Mouse (Mus musculus): ENCODE results near the gene Ip6k3. TPM values are rescaled to one million over a fixed set of nuclear protein-coding genes. Genes with fewer than 3 reads are reported as not detected.
A peak's percentile ranks its signal among the peaks of the same experiment; 100 is the strongest.

The Ip6k3 gene
- polyA plus RNA-seq, 1 experiment = 29.7 TPM

DNA sequence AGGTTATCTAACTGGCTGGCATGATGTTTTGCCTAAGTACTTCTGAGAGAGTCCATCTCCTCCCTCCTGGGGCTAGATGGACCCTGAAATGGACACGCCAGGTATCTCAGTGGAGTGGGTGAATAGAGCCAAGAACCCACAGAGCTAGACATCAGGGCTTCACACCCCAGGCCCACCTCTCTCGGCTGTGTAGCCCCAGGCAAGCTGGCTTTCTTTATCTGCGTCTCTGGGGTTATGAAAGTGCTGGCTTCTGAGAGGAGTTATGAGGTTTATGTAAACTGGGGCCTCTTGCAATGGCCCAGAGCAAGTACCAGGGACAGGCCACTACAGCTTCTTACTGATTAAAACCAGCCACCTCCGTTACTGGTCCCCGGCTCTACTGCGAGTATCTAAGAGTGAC lies 12.7 kb downstream of the Ip6k3 start:
- no peak for TF ChIP-seq REST (IDR thresholded peaks at IDR 0.05; ENCODE audit: insufficient read depth, insufficient read length)
- no peak for TF ChIP-seq MYOD1 (IDR thresholded peaks at IDR 0.05; ENCODE audit: control insufficient read depth in 1 of 3, insufficient read length in 2 of 3, low read depth in 2 of 3)
- TF ChIP-seq SRF (IDR thresholded peaks at IDR 0.05; ENCODE audit: control insufficient read depth, insufficient read length, low read depth) = no peak
- no peak for TF ChIP-seq CEBPB (IDR thresholded peaks at IDR 0.05; ENCODE audit: insufficient read depth, poor library complexity, severe bottlenecking)
- no peaks in the 10 kb centered on the region for H3K79me2 ChIP-seq (ENCODE audit: control insufficient read depth, insufficient read depth)
- H3ac ChIP-seq (ENCODE audit: control insufficient read depth, insufficient read length) = no peak overlapping the region
- peak overlapping the region; percentile 53 for H3K4me2 ChIP-seq (ENCODE audit: low read depth)
- no peak overlapping the region for H3K4me3 ChIP-seq
- no peaks in the 10 kb centered on the region for H3K27me3 ChIP-seq (ENCODE audit: control insufficient read depth, insufficient read depth, insufficient read length)
- peaks cover 6% of the 10 kb centered on the region for H3K36me3 ChIP-seq (ENCODE audit: control insufficient read depth, insufficient read depth)

GRCm38 (mm10) chr17:27154256-27154655 lies 13.3 kb downstream of the Ip6k3 start:
- no peaks in the 10 kb centered on the region for H3K27me3 ChIP-seq (ENCODE audit: control insufficient read depth, insufficient read depth, insufficient read length)
- H3K4me2 ChIP-seq (ENCODE audit: low read depth) = peak overlapping the region; percentile 67
- peaks cover 6% of the 10 kb centered on the region for H3K36me3 ChIP-seq (ENCODE audit: control insufficient read depth, insufficient read depth)
- no peaks in the 10 kb centered on the region for H3K79me2 ChIP-seq (ENCODE audit: control insufficient read depth, insufficient read depth)
- H3ac ChIP-seq (ENCODE audit: control insufficient read depth, insufficient read length) = no peak overlapping the region
- TF ChIP-seq CEBPB (IDR thresholded peaks at IDR 0.05; ENCODE audit: insufficient read depth, poor library complexity, severe bottlenecking) (no peak), MAX (IDR thresholded peaks at IDR 0.05; ENCODE audit: low read depth) (no peak), POLR2AphosphoS2 (IDR thresholded peaks at IDR 0.05; ENCODE audit: insufficient read length, low read depth) (no peak), MYOD1 (IDR thresholded peaks at IDR 0.05; ENCODE audit: control insufficient read depth in 1 of 3, insufficient read length in 2 of 3, low read depth in 2 of 3) (peak in 2 of 3 experiments; percentile 75 to 85), SRF (IDR thresholded peaks at IDR 0.05; ENCODE audit: control insufficient read depth, insufficient read length, low read depth) (no peak), TCF12 (IDR thresholded peaks at IDR 0.05; ENCODE audit: insufficient read depth, poor library complexity, severe bottlenecking) (peak; percentile 10), TCF3 (IDR thresholded peaks at IDR 0.05; ENCODE audit: insufficient read length, low read depth) (peak; percentile 43), USF1 (IDR thresholded peaks at IDR 0.05; ENCODE audit: low read depth) (no peak), REST (IDR thresholded peaks at IDR 0.05; ENCODE audit: insufficient read depth, insufficient read length) (no peak), POLR2A (IDR thresholded peaks at IDR 0.05; ENCODE audit: insufficient read length, low read depth) (peak; percentile 49), MYOG (IDR thresholded peaks at IDR 0.05; ENCODE audit: control insufficient read depth in 1 of 3, insufficient read depth in 1 of 3, insufficient read length in 2 of 3, low read depth in 2 of 3) (peak in 2 of 3 experiments; percentile 78 to 87), E2F4 (IDR thresholded peaks at IDR 0.05; ENCODE audit: insufficient read depth) (no peak)
- no peak overlapping the region for H3K4me3 ChIP-seq

GRCm38 (mm10) chr17:27153773-27154193 lies 13.8 kb downstream of the Ip6k3 start:
- peak in 1 of 3 experiments; percentile 41 for TF ChIP-seq MYOG (IDR thresholded peaks at IDR 0.05; ENCODE audit: control insufficient read depth in 1 of 3, insufficient read depth in 1 of 3, insufficient read length in 2 of 3, low read depth in 2 of 3)
- no peak for TF ChIP-seq USF1 (IDR thresholded peaks at IDR 0.05; ENCODE audit: low read depth)
- Histone ChIP-seq H3K36me3 (ENCODE audit: control insufficient read depth, insufficient read depth) (peaks cover 6% of the 10 kb centered on the region), H3K4me3 (no peak overlapping the region), H3K4me2 (ENCODE audit: low read depth) (peak overlapping the region; percentile 67), H3K79me2 (ENCODE audit: control insufficient read depth, insufficient read depth) (no peaks in the 10 kb centered on the region), H3K27me3 (ENCODE audit: control insufficient read depth, insufficient read depth, insufficient read length) (no peaks in the 10 kb centered on the region), H3ac (ENCODE audit: control insufficient read depth, insufficient read length) (no peak overlapping the region)

DNA sequence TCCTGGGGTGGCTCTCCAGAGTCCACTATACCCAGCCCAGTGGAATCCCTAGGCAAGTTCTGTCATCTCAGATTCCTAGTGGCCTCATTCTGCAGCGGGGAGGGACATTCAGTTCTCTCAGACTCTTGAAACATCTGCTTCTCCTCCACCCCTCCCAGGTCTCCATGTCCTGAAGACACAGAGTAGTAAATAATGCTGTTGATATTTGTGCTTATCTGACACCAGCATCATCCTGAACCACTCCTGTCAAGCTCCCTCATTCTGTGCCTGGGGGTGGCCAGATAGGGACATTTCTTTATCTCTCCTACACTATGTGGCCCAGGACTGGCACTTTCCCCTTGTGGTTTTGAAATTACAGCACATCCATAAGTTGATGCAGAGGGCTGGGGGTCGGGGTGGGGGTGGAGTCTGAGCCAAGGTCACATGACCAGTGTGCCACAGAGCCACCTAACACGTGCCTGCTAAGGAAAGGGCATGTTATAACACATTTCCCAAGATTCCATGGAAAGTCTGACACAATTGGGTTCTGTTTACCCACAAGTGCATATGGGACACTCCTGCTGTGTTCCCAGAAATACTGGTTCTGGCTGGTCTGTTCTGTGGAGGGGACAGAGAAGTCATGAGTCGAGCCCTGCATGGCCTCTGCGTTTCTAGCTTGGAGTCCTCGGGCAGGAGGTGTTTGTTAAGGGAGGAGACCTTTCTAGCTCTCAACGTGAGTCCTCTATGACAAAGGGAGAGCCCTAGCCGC lies 14.4 kb downstream of the Ip6k3 start:
- Histone ChIP-seq H3K4me3 (no peak overlapping the region), H3K36me3 (ENCODE audit: control insufficient read depth, insufficient read depth) (peaks cover 6% of the 10 kb centered on the region), H3K27me3 (ENCODE audit: control insufficient read depth, insufficient read depth, insufficient read length) (no peaks in the 10 kb centered on the region), H3K79me2 (ENCODE audit: control insufficient read depth, insufficient read depth) (no peaks in the 10 kb centered on the region), H3K4me2 (ENCODE audit: low read depth) (peak overlapping the region; percentile 67), H3ac (ENCODE audit: control insufficient read depth, insufficient read length) (no peak overlapping the region)
- no peak for TF ChIP-seq CEBPB (IDR thresholded peaks at IDR 0.05; ENCODE audit: insufficient read depth, poor library complexity, severe bottlenecking)
- TF ChIP-seq USF1 (IDR thresholded peaks at IDR 0.05; ENCODE audit: low read depth) = peak; percentile 37

- H3K36me3 ChIP-seq (ENCODE audit: control insufficient read depth, insufficient read depth) = peaks cover 6% of the 10 kb centered on the region
- no peaks in the 10 kb centered on the region for H3K79me2 ChIP-seq (ENCODE audit: control insufficient read depth, insufficient read depth)
- no peak overlapping the region for H3K4me2 ChIP-seq (ENCODE audit: low read depth)
- no peaks in the 10 kb centered on the region for H3K27me3 ChIP-seq (ENCODE audit: control insufficient read depth, insufficient read depth, insufficient read length)
- H3ac ChIP-seq (ENCODE audit: control insufficient read depth, insufficient read length) = no peak overlapping the region
- TF ChIP-seq TCF12 (IDR thresholded peaks at IDR 0.05; ENCODE audit: insufficient read depth, poor library complexity, severe bottlenecking) (no peak), SRF (IDR thresholded peaks at IDR 0.05; ENCODE audit: control insufficient read depth, insufficient read length, low read depth) (no peak), MAX (IDR thresholded peaks at IDR 0.05; ENCODE audit: low read depth) (no peak), E2F4 (IDR thresholded peaks at IDR 0.05; ENCODE audit: insufficient read depth) (no peak), POLR2AphosphoS2 (IDR thresholded peaks at IDR 0.05; ENCODE audit: insufficient read length, low read depth) (no peak), POLR2A (IDR thresholded peaks at IDR 0.05; ENCODE audit: insufficient read length, low read depth) (no peak), REST (IDR thresholded peaks at IDR 0.05; ENCODE audit: insufficient read depth, insufficient read length) (no peak), MYOG (IDR thresholded peaks at IDR 0.05; ENCODE audit: control insufficient read depth in 1 of 3, insufficient read depth in 1 of 3, insufficient read length in 2 of 3, low read depth in 2 of 3) (no peak), USF1 (IDR thresholded peaks at IDR 0.05; ENCODE audit: low read depth) (no peak), TCF3 (IDR thresholded peaks at IDR 0.05; ENCODE audit: insufficient read length, low read depth) (no peak), MYOD1 (IDR thresholded peaks at IDR 0.05; ENCODE audit: control insufficient read depth in 1 of 3, insufficient read length in 2 of 3, low read depth in 2 of 3) (no peak), CEBPB (IDR thresholded peaks at IDR 0.05; ENCODE audit: insufficient read depth, poor library complexity, severe bottlenecking) (no peak)
- no peak overlapping the region for H3K4me3 ChIP-seq
These were observed 16.2 kb downstream of the Ip6k3 start for GRCm38 (mm10) chr17:27151411-27151810.

Data from myocyte (in vitro differentiated cells).